In the genomic region with DNA sequence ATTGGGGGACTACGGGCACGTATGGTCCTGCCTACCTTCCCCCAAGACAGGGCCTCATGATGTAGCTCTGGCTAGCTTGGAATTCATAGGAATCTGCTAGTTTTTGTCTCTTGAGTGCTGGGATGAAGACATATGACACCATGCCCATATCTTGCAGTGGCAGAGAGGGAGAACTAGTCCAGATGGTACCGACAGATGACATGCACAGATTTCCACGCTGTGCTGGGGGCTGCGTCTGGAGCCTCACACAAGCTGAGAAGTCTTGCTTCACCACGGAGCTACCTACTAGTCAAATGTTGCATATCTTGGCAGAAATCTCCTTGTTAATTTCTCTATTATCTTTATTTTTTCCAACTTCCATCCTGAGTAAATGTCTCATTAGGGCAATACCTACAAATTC, we compare ENCODE assay signal across 19 mouse cellular contexts. TPM values are rescaled to one million over a fixed set of nuclear protein-coding genes. Genes with fewer than 3 reads are reported as not detected.
A peak's percentile ranks its signal among the peaks of the same experiment; 100 is the strongest.
DNase-seq lines count a peak whose midpoint lies in the region; ATAC-seq and TF ChIP-seq lines count a peak whose summit lies in the region.
"Had no signal": no experiment of that assay in that cellular context is flagged by ENCODE, and none has a peak within 500 bp of the region (broad histone marks: within the 10 kb centered on the region; RNA-seq: fewer than 3 reads in every experiment).

No protein-coding gene starts in this region.

- H3K4me3 ChIP-seq in forebrain, postnatal 0 days (ENCODE audit: low read depth, low read length): no peak overlapping the region
- no peak overlapping the region for H3K4me3 ChIP-seq in forebrain, embryonic 11.5 days (ENCODE audit: low read depth, low read length)
- no peak overlapping the region for H3K4me3 ChIP-seq in heart, embryonic 10.5 days
- H3K4me3 ChIP-seq: erythroblast, embryonic 14.5 days; limb, embryonic 15.5 days; midbrain, embryonic 13.5 days had no signal

- no peaks in the 10 kb centered on the region for H3K9me3 ChIP-seq in forebrain, postnatal 0 days (ENCODE audit: low read length)
- H3K9me3 ChIP-seq in forebrain, embryonic 11.5 days (ENCODE audit: control insufficient read depth, low read length): no peaks in the 10 kb centered on the region
- no peaks in the 10 kb centered on the region for H3K9me3 ChIP-seq in heart, embryonic 10.5 days
- H3K9me3 ChIP-seq: G1E; limb, embryonic 15.5 days; midbrain, embryonic 13.5 days had no signal

- peak; percentile 84 for DNase-seq in forebrain, postnatal 0 days
- no peak for DNase-seq in forebrain, embryonic 11.5 days (ENCODE audit: low spot score)
- peak; percentile 54 for DNase-seq in brain, embryonic 18.5 days (ENCODE audit: low read depth, low spot score)
- peak; percentile 19 to 43 for DNase-seq in frontal cortex, postnatal 36 days (ENCODE audit: low spot score in 2 of 2)
- DNase-seq in right cerebral cortex, postnatal 10 days (ENCODE audit: low spot score in 2 of 2): peak; percentile 49 to 74
- no peak for DNase-seq in heart, embryonic 10.5 days (ENCODE audit: low spot score)
- DNase-seq in adrenal gland, postnatal 25 days: no peak
- DNase-seq: adrenal gland, adult 2 months; kidney, adult 18-20 months; kidney, postnatal 14 days; lung, adult 18-20 months; lung, postnatal 4 days had no signal

- peak; percentile 86 for ATAC-seq in forebrain, postnatal 0 days
- ATAC-seq in forebrain, embryonic 11.5 days (replicated peaks; ENCODE audit: low FRiP score): no peak
- ATAC-seq: hindbrain, embryonic 16.5 days; midbrain, embryonic 13.5 days had no signal

- no peaks in the 10 kb centered on the region for H3K27me3 ChIP-seq in forebrain, postnatal 0 days (ENCODE audit: insufficient read depth, low read length)
- no peaks in the 10 kb centered on the region for H3K27me3 ChIP-seq in forebrain, embryonic 11.5 days (ENCODE audit: control insufficient read depth, insufficient read depth, low read length)
- no peaks in the 10 kb centered on the region; the same call in 1 of the 2 replicates for H3K27me3 ChIP-seq in heart, embryonic 10.5 days (ENCODE audit: insufficient read depth, poor library complexity, severe bottlenecking)
- H3K27me3 ChIP-seq: limb, embryonic 15.5 days; midbrain, embryonic 13.5 days had no signal

- no peak overlapping the region for H3K4me2 ChIP-seq in forebrain, postnatal 0 days (ENCODE audit: low read depth)
- no peak overlapping the region for H3K4me2 ChIP-seq in forebrain, embryonic 11.5 days (ENCODE audit: low read depth, low read length, severe bottlenecking)
- H3K4me2 ChIP-seq: heart, embryonic 11.5 days; limb, embryonic 15.5 days; midbrain, embryonic 13.5 days had no signal

- WGBS in forebrain, postnatal 0 days: 68% methylated on average over 6 of the region's 6 CpGs
- 90% methylated on average over 6 of the region's 6 CpGs for WGBS in forebrain, embryonic 11.5 days
- WGBS in heart, embryonic 10.5 days: 86% methylated on average over 6 of the region's 6 CpGs

- H3K36me3 ChIP-seq in forebrain, postnatal 0 days (ENCODE audit: insufficient read depth): no peaks in the 10 kb centered on the region
- no peaks in the 10 kb centered on the region for H3K36me3 ChIP-seq in forebrain, embryonic 11.5 days (ENCODE audit: control insufficient read depth, insufficient read depth, low read length)
- H3K36me3 ChIP-seq in heart, embryonic 10.5 days: no peaks in the 10 kb centered on the region
- H3K36me3 ChIP-seq: G1E; limb, embryonic 15.5 days; midbrain, embryonic 13.5 days had no signal

- no peaks in the 10 kb centered on the region for H3K4me1 ChIP-seq in forebrain, postnatal 0 days (ENCODE audit: insufficient read depth)
- H3K4me1 ChIP-seq in forebrain, embryonic 11.5 days (replicated peaks; ENCODE audit: control insufficient read depth, insufficient read depth, low read length): no peaks in the 10 kb centered on the region
- peaks cover 13% of the 10 kb centered on the region for H3K4me1 ChIP-seq in heart, embryonic 10.5 days
- H3K4me1 ChIP-seq: midbrain, embryonic 13.5 days had no signal

- no peak for TF ChIP-seq CTCF in forebrain, postnatal 0 days (IDR thresholded peaks at IDR 0.05; ENCODE audit: low read depth)

- H3K27ac ChIP-seq in forebrain, postnatal 0 days (ENCODE audit: low read depth, low read length): no peak overlapping the region
- H3K27ac ChIP-seq in forebrain, embryonic 11.5 days (ENCODE audit: low read depth, low read length): no peak overlapping the region
- H3K27ac ChIP-seq in heart, embryonic 10.5 days: no peak overlapping the region
- H3K27ac ChIP-seq: limb, embryonic 15.5 days; midbrain, embryonic 13.5 days had no signal

- H3K9ac ChIP-seq in forebrain, postnatal 0 days: no peak overlapping the region
- H3K9ac ChIP-seq in forebrain, embryonic 11.5 days (ENCODE audit: low read length): no peak overlapping the region
- H3K9ac ChIP-seq: limb, embryonic 15.5 days; midbrain, embryonic 13.5 days had no signal

RNA-seq across cellular contexts. Expression of gene Alox12e, which starts 28.5 kb away (rescaled TPM):
- 0.10 TPM in 1 of 2 replicates, not detected in the other for total RNA-seq in forebrain, postnatal 0 days (2014; rRNA removed)
- polyA plus RNA-seq in forebrain, postnatal 0 days (2015; fragmentation: Nextera tagmentation; extraction: Ambion mirVana): 0.08 TPM in 2 replicates
- polyA plus RNA-seq in forebrain, embryonic 11.5 days (2014; fragmentation: Nextera tagmentation; extraction: Ambion mirVana): not detected in 2 replicates
- polyA plus RNA-seq in heart, embryonic 10.5 days (2016; fragmentation: Nextera tagmentation; extraction: Ambion mirVana): not detected in 2 replicates
- not detected in 2 replicates for total RNA-seq in adrenal gland, postnatal 25 days (2021)
- total RNA-seq: adrenal gland, adult 2 months; gastrocnemius, adult 18-20 months had no signal
- polyA plus RNA-seq: erythroblast, embryonic 14.5 days; G1E; heart, embryonic 11.5 days had no signal

RNA-seq across cellular contexts. Expression of gene Alox12, which starts 38.7 kb away (rescaled TPM):
- total RNA-seq in forebrain, postnatal 0 days (2014; rRNA removed): 0.10 and 0.31 TPM in 2 replicates
- 0.46 and 0.59 TPM in 2 replicates for polyA plus RNA-seq in forebrain, postnatal 0 days (2015; fragmentation: Nextera tagmentation; extraction: Ambion mirVana)
- polyA plus RNA-seq in forebrain, embryonic 11.5 days (2014; fragmentation: Nextera tagmentation; extraction: Ambion mirVana): 2.5 and 2.7 TPM in 2 replicates
- 3.9 and 5.0 TPM in 2 replicates for polyA plus RNA-seq in heart, embryonic 10.5 days (2016; fragmentation: Nextera tagmentation; extraction: Ambion mirVana)
- 1.5 and 1.8 TPM in 2 replicates for total RNA-seq in adrenal gland, postnatal 25 days (2021)

RNA-seq across cellular contexts. Expression of gene Rnasek, which starts 54.2 kb away (rescaled TPM):
- total RNA-seq in forebrain, postnatal 0 days (2014; rRNA removed): 24.6 and 48.0 TPM in 2 replicates
- polyA plus RNA-seq in forebrain, postnatal 0 days (2015; fragmentation: Nextera tagmentation; extraction: Ambion mirVana): 520 and 544 TPM in 2 replicates
- polyA plus RNA-seq in forebrain, embryonic 11.5 days (2014; fragmentation: Nextera tagmentation; extraction: Ambion mirVana): 97.8 and 110 TPM in 2 replicates
- 126 and 165 TPM in 2 replicates for polyA plus RNA-seq in heart, embryonic 10.5 days (2016; fragmentation: Nextera tagmentation; extraction: Ambion mirVana)
- 271 and 305 TPM in 2 replicates for total RNA-seq in adrenal gland, postnatal 25 days (2021)

RNA-seq across cellular contexts. Expression of gene Gm21988, which starts 54.3 kb away (rescaled TPM):
- 4.9 and 7.4 TPM in 2 replicates for total RNA-seq in forebrain, postnatal 0 days (2014; rRNA removed)
- 16.6 and 19.4 TPM in 2 replicates for polyA plus RNA-seq in forebrain, postnatal 0 days (2015; fragmentation: Nextera tagmentation; extraction: Ambion mirVana)
- polyA plus RNA-seq in forebrain, embryonic 11.5 days (2014; fragmentation: Nextera tagmentation; extraction: Ambion mirVana): 9.8 and 9.9 TPM in 2 replicates
- 6.5 and 8.7 TPM in 2 replicates for polyA plus RNA-seq in heart, embryonic 10.5 days (2016; fragmentation: Nextera tagmentation; extraction: Ambion mirVana)
- 7.1 and 7.2 TPM in 2 replicates for total RNA-seq in adrenal gland, postnatal 25 days (2021)

RNA-seq across cellular contexts. Expression of gene 0610010K14Rik, which starts 56.2 kb away (rescaled TPM):
- 48.7 and 54.1 TPM in 2 replicates for total RNA-seq in forebrain, postnatal 0 days (2014; rRNA removed)
- polyA plus RNA-seq in forebrain, postnatal 0 days (2015; fragmentation: Nextera tagmentation; extraction: Ambion mirVana): 161 and 207 TPM in 2 replicates
- 202 and 223 TPM in 2 replicates for polyA plus RNA-seq in forebrain, embryonic 11.5 days (2014; fragmentation: Nextera tagmentation; extraction: Ambion mirVana)
- polyA plus RNA-seq in heart, embryonic 10.5 days (2016; fragmentation: Nextera tagmentation; extraction: Ambion mirVana): 142 and 153 TPM in 2 replicates
- 45.8 and 59.1 TPM in 2 replicates for total RNA-seq in adrenal gland, postnatal 25 days (2021)

Comparison
In these comparisons a context has a peak if more than half of its experiments do, and no peak if none do; other contexts are left out.
1. DNase-seq: peak in forebrain, postnatal 0 days (single experiment), brain, embryonic 18.5 days (single experiment), frontal cortex, postnatal 36 days (2 of 2) and right cerebral cortex, postnatal 10 days (2 of 2); none in forebrain, embryonic 11.5 days (single experiment), heart, embryonic 10.5 days (single experiment) and adrenal gland, postnatal 25 days (single experiment).